Mouse (Mus musculus): ENCODE results near the gene Usp34. TPM values are rescaled to one million over a fixed set of nuclear protein-coding genes. Genes with fewer than 3 reads are reported as not detected.

Usp34 gene
- 6.4 and 7.3 TPM in 2 replicates for polyA plus RNA-seq (2015; fragmentation: Nextera tagmentation; extraction: Ambion mirVana)

DNA sequence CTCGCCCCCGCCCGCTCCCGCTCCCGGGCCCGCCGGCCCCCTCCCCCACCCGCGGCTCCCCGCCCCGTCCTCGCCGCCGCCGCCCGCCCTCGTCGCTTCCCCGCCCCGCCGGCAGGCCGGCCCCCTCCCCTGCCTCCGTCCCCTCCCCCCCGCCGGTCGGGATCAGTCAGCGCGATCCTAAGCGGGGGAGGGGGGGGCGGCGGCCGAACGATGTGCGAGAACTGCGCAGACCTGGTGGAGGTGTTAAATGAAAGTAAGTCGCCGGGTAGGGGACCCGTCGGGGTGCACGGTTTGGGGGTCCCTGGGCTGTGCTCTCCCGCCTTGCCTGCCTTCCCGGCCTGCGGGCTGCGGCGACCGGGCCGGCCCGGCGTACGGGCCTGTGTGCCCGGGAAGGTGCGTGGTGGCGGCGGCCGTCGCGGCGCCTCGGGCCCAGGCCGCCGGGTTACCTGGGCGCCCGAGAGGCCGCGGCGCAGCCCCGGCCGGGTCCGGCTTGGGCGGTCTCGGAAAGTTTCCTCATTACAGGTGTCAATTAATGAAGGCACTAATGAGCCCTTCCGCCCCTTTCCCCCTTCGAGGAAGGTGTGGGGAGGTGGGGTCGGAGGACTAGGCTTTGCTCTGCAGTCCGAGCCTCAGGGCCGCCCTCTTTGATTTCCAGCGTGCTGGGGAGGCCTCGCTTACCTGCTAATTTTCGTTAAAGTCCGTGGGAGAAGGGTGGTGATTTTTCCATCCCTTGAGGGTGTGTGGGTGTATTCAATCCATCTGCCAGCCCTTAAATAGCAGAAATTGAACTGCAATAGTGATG is at the start of gene Usp34:
Usp34 (plus strand) TSS at position 132 of the 802 bp plus-strand sequence.
- H3K27me3 ChIP-seq (ENCODE audit: control insufficient read depth, insufficient read depth, low read depth, low read length) = no peaks in the 10 kb centered on the region
- H3K36me3 ChIP-seq (ENCODE audit: control insufficient read depth, insufficient read depth) = no peaks in the 10 kb centered on the region
- WGBS (ENCODE audit: insufficient replicate concordance) = under 1% methylated on average over 35 of the region's 80 CpGs
- peak within 1 kb of the TSS; percentile 94 for H3K4me3 ChIP-seq (ENCODE audit: low read depth, low read length)
- H3K27ac ChIP-seq (ENCODE audit: low read length) = peak within 1 kb of the TSS; percentile 99
- peaks cover 22% of the 10 kb centered on the region for H3K4me1 ChIP-seq (ENCODE audit: control insufficient read depth, low read depth, low read length)
- no peaks in the 10 kb centered on the region for H3K9me3 ChIP-seq (replicated peaks; ENCODE audit: control insufficient read depth, low read length)
- ATAC-seq (ENCODE audit: low read depth) = peak; percentile 59
- H3K9ac ChIP-seq (ENCODE audit: low read depth, low read length) = peak within 1 kb of the TSS; percentile 98
- H3K4me2 ChIP-seq (ENCODE audit: low read depth, low read length) = peak within 1 kb of the TSS; percentile 74

DNA sequence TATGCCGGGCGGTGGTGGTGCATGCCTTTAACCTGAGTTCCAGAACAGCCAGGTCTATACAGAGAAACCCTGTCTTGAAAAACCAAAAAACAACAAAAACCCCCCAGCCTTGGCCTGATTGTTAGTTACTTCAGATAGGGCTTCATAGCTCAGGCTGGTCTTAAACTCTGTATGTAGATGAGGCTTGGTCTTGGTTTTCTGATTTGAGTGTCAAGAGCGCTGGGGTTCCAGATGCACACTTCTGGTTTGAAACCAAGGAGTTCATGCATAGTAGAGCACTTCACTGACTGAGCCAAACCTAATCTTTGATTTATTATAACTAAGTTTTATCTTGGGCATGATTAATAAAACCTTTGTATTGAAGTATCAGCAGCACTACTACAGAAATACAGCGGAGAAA is 47.6 kb upstream of the Usp34 start:
- Histone ChIP-seq H3K4me2 (ENCODE audit: low read depth, low read length) (peak overlapping the region; percentile 37), H3K4me1 (ENCODE audit: control insufficient read depth, low read depth, low read length) (peaks cover 38% of the 10 kb centered on the region), H3K36me3 (ENCODE audit: control insufficient read depth, insufficient read depth) (peaks cover 24% of the 10 kb centered on the region), H3K9ac (ENCODE audit: low read depth, low read length) (no peak overlapping the region), H3K4me3 (ENCODE audit: low read depth, low read length) (0 out of 2 replicates have a peak overlapping the region, but pooled peaks have one; percentile 0), H3K9me3 (replicated peaks; ENCODE audit: control insufficient read depth, low read length) (no peaks in the 10 kb centered on the region), H3K27ac (ENCODE audit: low read length) (no peak overlapping the region), H3K27me3 (ENCODE audit: control insufficient read depth, insufficient read depth, low read depth, low read length) (no peaks in the 10 kb centered on the region)
- WGBS (ENCODE audit: insufficient replicate concordance) = 78% methylated on average over 4 of the region's 4 CpGs
- no peak for ATAC-seq (ENCODE audit: low read depth)

DNA sequence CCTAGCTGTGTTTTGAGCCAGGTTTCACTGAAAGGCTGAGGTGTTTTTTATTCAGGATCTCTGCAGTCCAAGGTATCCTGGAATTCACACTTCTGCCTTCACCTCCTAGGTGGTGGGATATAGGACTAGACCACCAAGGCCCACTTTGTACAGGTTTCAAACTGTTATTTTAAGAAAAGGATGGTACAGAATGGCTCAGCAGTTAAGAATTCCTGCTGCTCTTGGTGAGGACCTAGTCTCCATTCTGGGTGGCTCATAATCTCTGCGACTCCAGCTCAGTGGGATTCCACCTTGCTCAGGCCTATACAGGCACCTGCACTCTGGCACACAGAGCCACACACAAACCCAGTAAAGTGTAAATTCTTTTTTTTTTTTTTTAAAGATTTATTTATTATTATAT is 47.2 kb upstream of the Usp34 start:
- no peak for ATAC-seq (ENCODE audit: low read depth)
- no peak overlapping the region for H3K9ac ChIP-seq (ENCODE audit: low read depth, low read length)
- peaks cover 35% of the 10 kb centered on the region for H3K4me1 ChIP-seq (ENCODE audit: control insufficient read depth, low read depth, low read length)
- H3K27ac ChIP-seq (ENCODE audit: low read length) = no peak overlapping the region
- peaks cover 27% of the 10 kb centered on the region for H3K36me3 ChIP-seq (ENCODE audit: control insufficient read depth, insufficient read depth)
- 80% methylated on average over 1 of the region's 1 CpGs for WGBS (ENCODE audit: insufficient replicate concordance)
- H3K27me3 ChIP-seq (ENCODE audit: control insufficient read depth, insufficient read depth, low read depth, low read length) = no peaks in the 10 kb centered on the region
- H3K4me3 ChIP-seq (ENCODE audit: low read depth, low read length) = 0 out of 2 replicates have a peak overlapping the region, but pooled peaks have one; percentile 0
- H3K4me2 ChIP-seq (ENCODE audit: low read depth, low read length) = peak overlapping the region; percentile 37
- no peaks in the 10 kb centered on the region for H3K9me3 ChIP-seq (replicated peaks; ENCODE audit: control insufficient read depth, low read length)

DNA sequence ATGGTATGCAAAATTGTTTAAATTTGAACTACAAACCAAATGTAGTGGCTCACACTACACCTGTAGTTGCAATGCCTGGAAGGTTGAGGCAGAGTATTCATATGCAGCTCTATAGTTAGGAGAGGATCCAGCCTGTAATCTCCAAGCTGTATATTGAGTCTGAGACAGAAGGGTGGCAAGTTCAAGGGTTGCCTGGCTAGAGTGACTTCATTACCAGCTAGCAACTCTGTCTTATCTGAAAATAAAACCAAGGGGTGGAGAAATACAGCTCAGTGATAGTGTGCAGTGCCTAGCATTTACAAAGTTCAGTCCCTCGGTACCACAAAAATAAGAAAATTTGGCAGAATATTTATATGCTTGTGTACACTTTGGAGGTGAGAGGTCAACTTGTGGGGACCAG is 46.5 kb upstream of the Usp34 start:
- Histone ChIP-seq H3K9ac (ENCODE audit: low read depth, low read length) (no peak overlapping the region), H3K36me3 (ENCODE audit: control insufficient read depth, insufficient read depth) (peaks cover 28% of the 10 kb centered on the region), H3K4me2 (ENCODE audit: low read depth, low read length) (peak overlapping the region; percentile 35), H3K9me3 (replicated peaks; ENCODE audit: control insufficient read depth, low read length) (no peaks in the 10 kb centered on the region), H3K27me3 (ENCODE audit: control insufficient read depth, insufficient read depth, low read depth, low read length) (no peaks in the 10 kb centered on the region), H3K4me3 (ENCODE audit: low read depth, low read length) (peak overlapping the region; percentile 2; the same call in 1 of the 2 replicates), H3K27ac (ENCODE audit: low read length) (no peak overlapping the region), H3K4me1 (ENCODE audit: control insufficient read depth, low read depth, low read length) (peaks cover 30% of the 10 kb centered on the region)
- 11% methylated on average over 1 of the region's 1 CpGs for WGBS (ENCODE audit: insufficient replicate concordance)
- ATAC-seq (ENCODE audit: low read depth) = no peak

DNA sequence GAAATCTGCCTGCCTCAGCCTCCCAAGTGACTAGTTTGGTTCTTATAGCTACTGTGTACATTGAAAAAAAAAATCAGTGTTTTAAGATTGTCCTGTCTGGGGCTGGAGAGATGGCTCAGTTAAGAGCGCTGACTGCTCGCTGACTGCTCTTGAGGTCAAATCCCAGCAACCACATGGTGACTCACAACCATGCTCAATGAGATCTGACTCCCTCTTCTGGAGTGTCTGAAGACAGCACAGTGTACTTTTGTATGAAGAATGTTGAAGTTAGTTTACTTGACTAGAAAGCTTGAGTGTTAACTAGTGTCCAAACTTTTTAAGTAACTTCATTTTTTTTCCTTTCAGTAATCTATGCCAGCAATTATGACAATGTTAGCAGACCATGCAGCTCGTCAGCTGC is 45.2 kb upstream of the Usp34 start:
- Histone ChIP-seq H3K27me3 (ENCODE audit: control insufficient read depth, insufficient read depth, low read depth, low read length) (no peaks in the 10 kb centered on the region), H3K4me3 (ENCODE audit: low read depth, low read length) (no peak overlapping the region), H3K9ac (ENCODE audit: low read depth, low read length) (no peak overlapping the region), H3K4me2 (ENCODE audit: low read depth, low read length) (no peak overlapping the region), H3K9me3 (replicated peaks; ENCODE audit: control insufficient read depth, low read length) (no peaks in the 10 kb centered on the region), H3K4me1 (ENCODE audit: control insufficient read depth, low read depth, low read length) (peaks cover 30% of the 10 kb centered on the region), H3K36me3 (ENCODE audit: control insufficient read depth, insufficient read depth) (peaks cover 35% of the 10 kb centered on the region), H3K27ac (ENCODE audit: low read length) (no peak overlapping the region)
- ATAC-seq (ENCODE audit: low read depth) = no peak
- 53% methylated on average over 3 of the region's 3 CpGs for WGBS (ENCODE audit: insufficient replicate concordance)

DNA sequence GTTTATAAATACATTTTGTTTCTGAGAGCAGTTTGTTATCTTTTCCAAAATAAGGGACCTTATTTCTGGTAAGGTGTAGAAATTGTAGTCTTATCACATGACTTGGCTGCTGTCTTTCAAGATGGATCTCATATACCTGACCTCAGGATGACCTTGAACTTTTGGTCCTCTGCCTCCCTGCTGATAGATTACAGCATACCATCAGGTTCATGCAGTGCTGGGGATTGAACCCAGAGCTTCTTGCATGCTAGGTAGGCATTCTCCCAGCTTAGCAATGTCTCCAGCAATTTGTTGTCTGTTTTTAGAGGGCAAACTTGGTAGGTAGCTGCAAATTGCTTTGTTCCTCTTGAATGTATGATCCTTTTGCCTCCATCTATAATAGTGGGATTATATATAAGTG is 41.7 kb upstream of the Usp34 start:
- Histone ChIP-seq H3K9me3 (replicated peaks; ENCODE audit: control insufficient read depth, low read length) (no peaks in the 10 kb centered on the region), H3K27ac (ENCODE audit: low read length) (no peak overlapping the region), H3K27me3 (ENCODE audit: control insufficient read depth, insufficient read depth, low read depth, low read length) (no peaks in the 10 kb centered on the region), H3K36me3 (ENCODE audit: control insufficient read depth, insufficient read depth) (peaks cover 48% of the 10 kb centered on the region), H3K4me1 (ENCODE audit: control insufficient read depth, low read depth, low read length) (peaks cover 10% of the 10 kb centered on the region), H3K4me2 (ENCODE audit: low read depth, low read length) (no peak overlapping the region), H3K9ac (ENCODE audit: low read depth, low read length) (no peak overlapping the region), H3K4me3 (ENCODE audit: low read depth, low read length) (no peak overlapping the region)
- ATAC-seq (ENCODE audit: low read depth) = no peak

DNA sequence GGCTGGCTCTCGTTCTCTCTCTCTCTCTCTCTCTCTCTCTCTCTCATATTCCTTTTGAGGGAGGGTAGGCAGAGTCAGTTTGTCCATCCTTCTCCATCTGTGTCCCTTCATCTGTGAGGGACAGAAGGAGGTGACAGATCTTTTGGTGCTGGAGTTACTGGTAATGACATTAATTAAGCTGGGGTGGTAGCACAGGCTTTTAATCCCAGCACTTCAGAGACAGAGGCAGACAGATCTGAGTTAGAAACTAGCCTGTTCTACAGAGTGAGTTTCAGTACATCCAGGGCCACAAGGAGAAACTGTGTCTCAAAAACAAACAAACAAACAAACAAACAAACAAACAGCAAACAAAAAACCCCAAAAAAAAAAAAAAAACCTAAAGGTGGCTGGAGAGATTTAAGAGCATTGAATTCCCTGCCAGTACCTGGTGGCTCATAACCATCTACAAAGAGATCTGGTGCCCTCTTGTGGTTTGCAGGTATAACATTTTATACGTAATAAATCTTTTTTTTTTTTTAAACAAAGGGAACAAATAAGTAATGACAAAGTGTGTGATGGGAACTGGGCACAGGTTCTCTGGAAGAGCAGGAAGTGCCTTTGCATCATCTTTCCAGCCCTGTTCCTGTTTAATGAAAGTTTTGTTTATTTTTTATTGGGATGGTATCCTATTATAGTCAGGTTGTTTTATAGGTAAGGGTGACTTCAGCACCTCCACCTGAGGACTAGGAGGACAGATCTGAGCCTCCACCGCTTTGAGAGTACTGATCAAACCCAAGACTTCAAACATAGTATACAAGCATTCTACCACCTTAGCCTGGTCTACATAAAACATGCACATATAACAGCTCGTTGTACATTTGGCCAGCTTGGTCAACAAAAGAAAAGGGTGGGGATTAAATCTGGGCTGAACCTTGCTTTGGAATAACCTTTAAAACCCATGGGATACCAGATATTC is 34.6 kb upstream of the Usp34 start:
- H3K9ac ChIP-seq (ENCODE audit: low read depth, low read length) = no peak overlapping the region
- 75% methylated on average over 4 of the region's 4 CpGs for WGBS (ENCODE audit: insufficient replicate concordance)
- ATAC-seq (ENCODE audit: low read depth) = no peak
- H3K27me3 ChIP-seq (ENCODE audit: control insufficient read depth, insufficient read depth, low read depth, low read length) = no peaks in the 10 kb centered on the region
- peaks cover 58% of the 10 kb centered on the region for H3K36me3 ChIP-seq (ENCODE audit: control insufficient read depth, insufficient read depth)
- H3K4me3 ChIP-seq (ENCODE audit: low read depth, low read length) = no peak overlapping the region
- H3K9me3 ChIP-seq (replicated peaks; ENCODE audit: control insufficient read depth, low read length) = no peaks in the 10 kb centered on the region
- H3K4me1 ChIP-seq (ENCODE audit: control insufficient read depth, low read depth, low read length) = no peaks in the 10 kb centered on the region; the same call in 1 of the 2 replicates
- H3K27ac ChIP-seq (ENCODE audit: low read length) = no peak overlapping the region
- H3K4me2 ChIP-seq (ENCODE audit: low read depth, low read length) = no peak overlapping the region

DNA sequence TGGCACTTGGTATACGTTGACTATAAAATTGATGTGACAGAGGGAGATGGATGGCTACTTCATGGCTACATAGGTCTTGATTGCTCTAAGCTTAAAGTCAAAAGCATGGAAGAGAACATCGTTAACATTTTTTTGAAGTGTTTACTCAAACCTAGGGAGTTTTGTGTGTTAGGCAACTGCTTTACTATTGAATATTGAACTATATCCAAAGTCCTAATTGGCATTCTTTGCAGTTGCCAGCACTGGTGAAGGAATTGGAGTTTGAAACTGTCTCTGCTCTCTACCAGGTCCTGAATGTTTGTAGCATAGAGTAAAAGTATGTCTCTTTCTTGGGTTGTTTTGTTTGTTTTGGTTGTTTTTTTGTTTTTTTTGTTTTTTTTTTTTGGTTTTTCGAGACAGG is 30.9 kb upstream of the Usp34 start:
- Histone ChIP-seq H3K4me3 (ENCODE audit: low read depth, low read length) (no peak overlapping the region), H3K9ac (ENCODE audit: low read depth, low read length) (no peak overlapping the region), H3K4me2 (ENCODE audit: low read depth, low read length) (no peak overlapping the region), H3K4me1 (ENCODE audit: control insufficient read depth, low read depth, low read length) (no peaks in the 10 kb centered on the region; the same call in 1 of the 2 replicates), H3K9me3 (replicated peaks; ENCODE audit: control insufficient read depth, low read length) (no peaks in the 10 kb centered on the region), H3K27ac (ENCODE audit: low read length) (no peak overlapping the region), H3K27me3 (ENCODE audit: control insufficient read depth, insufficient read depth, low read depth, low read length) (no peaks in the 10 kb centered on the region), H3K36me3 (ENCODE audit: control insufficient read depth, insufficient read depth) (peaks cover 67% of the 10 kb centered on the region)
- no peak for ATAC-seq (ENCODE audit: low read depth)
- WGBS (ENCODE audit: insufficient replicate concordance) = 81% methylated on average over 3 of the region's 3 CpGs

All from liver, embryonic 16.5 days (tissue).